In the genomic region with DNA sequence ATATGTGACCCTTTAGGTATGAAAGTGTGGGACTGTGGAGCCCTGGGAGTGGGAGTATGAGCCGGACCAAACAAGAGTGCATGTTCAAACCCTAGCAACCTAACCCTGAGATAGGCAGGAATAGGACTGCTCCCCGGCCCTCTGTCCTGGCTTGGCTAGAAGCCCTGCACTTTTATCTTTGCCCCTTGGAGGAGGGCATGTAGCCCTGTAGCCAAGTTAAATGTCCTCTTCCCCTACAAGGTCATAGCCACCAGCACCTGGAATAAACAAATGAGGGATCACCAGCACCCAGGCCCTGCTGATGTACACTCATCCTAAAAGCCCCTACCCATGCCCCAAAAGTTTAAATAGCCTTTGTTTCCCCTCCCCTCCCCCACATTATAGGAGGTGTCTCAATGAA, we compare ENCODE assay signal across 28 mouse cellular contexts. TPM values are rescaled to one million over a fixed set of nuclear protein-coding genes. Genes with fewer than 3 reads are reported as not detected.
"Had no signal": no experiment of that assay in that cellular context is flagged by ENCODE, and none has a peak within 500 bp of the region (broad histone marks: within the 10 kb centered on the region; RNA-seq: fewer than 3 reads in every experiment).

No protein-coding gene starts in this region.

- H3K36me3 ChIP-seq: heart, embryonic 13.5 days; hindbrain, embryonic 10.5 days; hindbrain, embryonic 12.5 days; intestine, embryonic 15.5 days; limb, embryonic 10.5 days; limb, embryonic 12.5 days; liver, embryonic 13.5 days had no signal

- H3K4me1 ChIP-seq: hindbrain, embryonic 10.5 days; hindbrain, embryonic 12.5 days; intestine, embryonic 15.5 days; limb, embryonic 10.5 days; limb, embryonic 12.5 days; liver, embryonic 13.5 days had no signal

- H3K27ac ChIP-seq: gastrocnemius, adult 2 months; heart, embryonic 13.5 days; hindbrain, embryonic 10.5 days; hindbrain, embryonic 12.5 days; hindbrain, embryonic 14.5 days; intestine, embryonic 15.5 days; layer of hippocampus, adult 2 months; left cerebral cortex, adult 2 months; limb, embryonic 10.5 days; limb, embryonic 12.5 days; liver, embryonic 13.5 days had no signal

- H3K4me2 ChIP-seq: heart, embryonic 13.5 days; hindbrain, embryonic 12.5 days; hindbrain, embryonic 14.5 days; intestine, embryonic 15.5 days; limb, embryonic 12.5 days; liver, embryonic 11.5 days; liver, embryonic 13.5 days had no signal

- ATAC-seq: forebrain, embryonic 16.5 days; hindbrain, embryonic 16.5 days; inflammation-experienced regulatory T-cells, adult 6 months; intestine, embryonic 15.5 days; intestine, postnatal 0 days had no signal

- H3K4me3 ChIP-seq: gastrocnemius, adult 2 months; heart, embryonic 13.5 days; hindbrain, embryonic 10.5 days; hindbrain, embryonic 12.5 days; intestine, embryonic 15.5 days; layer of hippocampus, adult 2 months; left cerebral cortex, adult 2 months; limb, embryonic 10.5 days; limb, embryonic 12.5 days; liver, embryonic 13.5 days had no signal

- H3K9ac ChIP-seq: heart, embryonic 13.5 days; hindbrain, embryonic 12.5 days; hindbrain, embryonic 14.5 days; intestine, embryonic 15.5 days; limb, embryonic 12.5 days; liver, embryonic 13.5 days had no signal

- H3K9me3 ChIP-seq: heart, embryonic 13.5 days; hindbrain, embryonic 10.5 days; hindbrain, embryonic 12.5 days; intestine, embryonic 15.5 days; limb, embryonic 10.5 days; limb, embryonic 12.5 days; liver, embryonic 13.5 days had no signal

- H3K27me3 ChIP-seq: heart, embryonic 13.5 days; hindbrain, embryonic 12.5 days; intestine, embryonic 15.5 days; limb, embryonic 12.5 days; liver, embryonic 13.5 days had no signal

- DNase-seq: gastrocnemius, adult 2 months; gastrocnemius, postnatal 10 days; gastrocnemius, postnatal 25 days; heart, adult 18-20 months; heart, postnatal 36 days; kidney, adult 18-20 months; kidney, adult 8-10 months; kidney, postnatal 10 days; kidney, postnatal 25 days; kidney, postnatal 4 days; liver; liver, embryonic 13.5 days had no signal

RNA-seq across cellular contexts. Expression of gene Itgbl1, which starts 18.3 kb away (rescaled TPM):
- total RNA-seq: granulocyte monocyte progenitor cell, adult 5-6 weeks had no signal
- polyA plus RNA-seq: inflammation-experienced regulatory T-cells, adult 6 months; kidney, embryonic 14.5 days; limb, embryonic 10.5 days; liver, embryonic 11.5 days had no signal

RNA-seq across cellular contexts. Expression of gene Nalcn, which starts 51.1 kb away (rescaled TPM):
- total RNA-seq: granulocyte monocyte progenitor cell, adult 5-6 weeks had no signal
- polyA plus RNA-seq: inflammation-experienced regulatory T-cells, adult 6 months had no signal
